Mouse (Mus musculus) limb, embryonic 10.5 days (tissue): ENCODE results near the gene Fam71a. TPM values are rescaled to one million over a fixed set of nuclear protein-coding genes. Genes with fewer than 3 reads are reported as not detected.

Experiments
- DNase-seq: peaks from one replicate; pipeline ENCODE4 v3.0.0-alpha.2; 2017; ENCODE audit warnings: low spot score
- H3K27ac ChIP-seq: fragments of 300-500 bp; sonication (generic); 2 replicates; pipeline ENCODE4 v1.5.1; 2016; ENCODE audit warnings: mild to moderate bottlenecking
- H3K27me3 ChIP-seq: fragments of 300-500 bp; sonication (generic); 2 replicates; pipeline ENCODE4 v1.6.1; 2016; ENCODE audit warnings: low read depth, mild to moderate bottlenecking; ENCODE audit not compliant: poor library complexity, severe bottlenecking
- H3K36me3 ChIP-seq: fragments of 300-500 bp; sonication (generic); 2 replicates; pipeline ENCODE4 v1.6.1; 2016; ENCODE audit warnings: mild to moderate bottlenecking, moderate library complexity
- H3K4me1 ChIP-seq: fragments of 300-500 bp; sonication (generic); 2 replicates; pipeline ENCODE4 v1.6.1; 2016
- H3K4me3 ChIP-seq: fragments of 300-500 bp; sonication (generic); 2 replicates; pipeline ENCODE4 v1.5.1; 2016; ENCODE audit warnings: mild to moderate bottlenecking, moderate library complexity
- H3K9me3 ChIP-seq: fragments of 300-500 bp; sonication (generic); replicated peaks from 2 replicates; pipeline ENCODE4 v1.6.1; 2016; ENCODE audit warnings: mild to moderate bottlenecking
- WGBS: fragments of 180-500 bp; shearing (Covaris S2); methylation state at CpG from one replicate; pipeline ENCODE4 v1.1.7; 2016; 5-methylcytosine and 5-hydroxymethylcytosine counted together
- polyA plus RNA-seq: library from polyadenylated mRNA; unstranded; fragments of >200 nt; fragmentation: Nextera tagmentation; extraction: Ambion mirVana; gene quantifications from 2 replicates; pipeline ENCODE4 v1.2.1, GENCODE M21; 2016

Gene Fam71a
- polyA plus RNA-seq, 1 experiment from 2014 or later, result not detected

DNA sequence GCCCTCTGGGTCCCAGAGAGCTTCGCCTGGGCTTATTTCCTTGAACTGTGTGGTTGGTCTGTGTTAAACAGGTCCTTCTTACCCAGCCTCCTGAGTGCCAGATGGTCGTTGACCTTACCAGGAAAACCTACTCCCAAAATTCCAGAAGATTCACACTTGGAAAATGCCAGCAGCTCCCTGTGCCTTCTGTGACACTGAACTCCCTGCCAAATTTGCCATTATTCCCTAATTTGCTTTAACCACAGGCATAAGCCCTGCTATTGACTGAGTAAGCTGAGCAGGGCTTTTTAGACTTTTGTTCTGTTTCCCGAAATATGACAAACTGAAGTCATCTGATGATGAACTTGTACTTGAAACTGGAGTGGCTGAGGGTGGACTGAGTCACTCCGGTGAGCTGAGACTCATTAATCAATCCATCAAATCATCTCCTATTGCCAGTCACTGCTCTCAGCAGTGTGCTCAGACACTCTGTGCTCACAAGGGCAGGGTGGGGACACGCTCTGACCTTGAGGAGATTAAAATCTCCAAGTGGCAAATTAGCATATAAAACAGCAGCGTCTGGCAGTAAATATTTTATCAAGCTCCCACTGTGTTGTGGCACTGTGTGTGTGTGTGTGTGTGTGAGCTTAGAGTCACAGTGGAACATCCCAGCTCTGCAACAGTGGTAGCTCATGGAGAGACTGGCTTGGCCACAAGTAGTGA lies 25.2 kb upstream of the Fam71a start:
- no peaks in the 10 kb centered on the region for H3K36me3 ChIP-seq

DNA sequence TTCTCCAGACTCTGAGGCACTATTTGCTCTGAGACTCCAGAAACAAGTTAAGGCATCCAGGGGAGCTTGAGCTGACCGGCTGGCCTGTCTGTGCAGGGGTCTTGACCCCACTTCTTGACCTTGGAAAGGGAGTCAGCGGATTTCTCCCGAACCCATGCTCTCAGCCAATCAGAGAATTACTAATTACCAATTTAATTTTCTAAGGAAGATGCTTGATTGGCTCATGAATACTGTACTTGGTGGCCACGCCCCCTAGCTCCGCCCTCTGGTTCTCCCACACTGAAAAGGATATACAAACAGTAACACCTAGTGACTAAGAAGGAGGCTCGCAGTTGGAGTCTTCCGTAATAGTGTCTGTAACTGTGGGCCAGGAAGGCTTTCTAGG lies 21.8 kb upstream of the Fam71a start:
- H3K9me3 ChIP-seq, result no peaks in the 10 kb centered on the region
- peak overlapping the region; percentile 70; the same call in 1 of the 2 replicates for H3K4me3 ChIP-seq
- H3K27me3 ChIP-seq, result peaks cover 88% of the 10 kb centered on the region
- no peaks in the 10 kb centered on the region for H3K36me3 ChIP-seq
- no peak overlapping the region for H3K27ac ChIP-seq
- peak; percentile 43 for DNase-seq
- H3K4me1 ChIP-seq, result peaks cover 52% of the 10 kb centered on the region
- WGBS, result 4% methylated on average over 7 of the region's 7 CpGs

More for the DNA sequence above, 25.2 kb upstream of the Fam71a start:
- WGBS, result 66% methylated on average over 6 of the region's 6 CpGs
- Histone ChIP-seq H3K9me3 (no peaks in the 10 kb centered on the region), H3K27ac (no peak overlapping the region), H3K27me3 (peaks cover 82% of the 10 kb centered on the region), H3K4me3 (no peak overlapping the region), H3K4me1 (peaks cover 20% of the 10 kb centered on the region)
- no peak for DNase-seq

DNA sequence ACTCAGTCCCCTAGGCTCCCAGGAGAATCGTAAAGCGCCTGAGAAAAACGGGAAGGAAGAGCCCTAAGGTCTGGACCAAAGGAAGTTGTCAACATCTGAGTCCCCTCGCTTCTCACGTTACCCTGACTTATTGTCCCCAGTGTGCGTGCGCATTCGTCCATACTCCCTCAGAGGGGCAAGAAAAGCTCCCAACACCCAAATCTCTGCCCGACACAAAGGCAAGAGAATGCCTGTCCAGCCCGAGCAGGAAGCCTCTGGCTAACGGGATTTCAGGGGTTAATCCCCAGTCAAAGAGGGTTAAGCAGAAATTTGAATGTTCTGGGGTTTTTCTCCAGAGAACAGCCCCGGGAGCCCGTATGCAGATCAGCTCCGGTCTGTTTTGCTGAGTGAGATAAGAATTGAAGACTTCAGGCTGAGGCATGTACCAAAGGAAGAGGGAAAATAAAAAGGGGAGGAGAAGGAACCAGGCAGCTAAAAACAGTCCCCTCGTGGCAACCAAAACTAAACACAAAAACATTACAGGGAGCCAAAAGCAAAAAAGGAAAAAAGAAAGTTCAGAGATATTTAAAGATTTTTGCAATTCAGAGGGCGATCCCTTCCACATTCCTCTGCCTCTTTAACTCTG lies 21.3 kb upstream of the Fam71a start:
- Histone ChIP-seq H3K27ac (no peak overlapping the region), H3K4me1 (peaks cover 52% of the 10 kb centered on the region), H3K4me3 (peak overlapping the region; percentile 70), H3K27me3 (peaks cover 88% of the 10 kb centered on the region), H3K36me3 (no peaks in the 10 kb centered on the region), H3K9me3 (no peaks in the 10 kb centered on the region)
- peak; percentile 57 for DNase-seq
- WGBS, result under 1% methylated on average over 16 of the region's 16 CpGs

DNA sequence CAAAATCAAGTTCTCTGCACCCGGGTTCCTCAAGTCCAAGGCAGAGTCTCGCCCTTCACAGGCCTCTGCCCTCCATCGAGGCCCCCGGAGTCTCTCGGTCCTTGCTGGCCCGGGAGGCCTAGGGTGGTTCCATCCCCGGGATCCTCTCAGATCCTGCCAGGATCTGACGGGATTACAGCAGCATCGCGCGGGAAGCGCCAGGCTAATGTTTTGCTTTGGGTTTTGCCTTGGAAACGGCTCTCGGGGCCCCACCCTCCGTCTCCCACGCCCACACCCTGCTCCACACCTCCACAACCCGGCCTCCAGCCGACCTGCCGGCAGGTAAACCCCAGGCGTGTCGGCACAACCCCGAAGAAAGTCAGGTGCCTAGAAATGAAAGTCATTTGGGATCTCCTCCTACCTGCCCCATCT lies 20.2 kb upstream of the Fam71a start:
- 2% methylated on average over 22 of the region's 22 CpGs for WGBS
- Histone ChIP-seq H3K36me3 (no peaks in the 10 kb centered on the region), H3K27ac (no peak overlapping the region; the same call in 1 of the 2 replicates), H3K27me3 (peaks cover 88% of the 10 kb centered on the region), H3K4me1 (peaks cover 59% of the 10 kb centered on the region), H3K9me3 (no peaks in the 10 kb centered on the region), H3K4me3 (peak overlapping the region; percentile 70)
- peak; percentile 67 for DNase-seq

DNA sequence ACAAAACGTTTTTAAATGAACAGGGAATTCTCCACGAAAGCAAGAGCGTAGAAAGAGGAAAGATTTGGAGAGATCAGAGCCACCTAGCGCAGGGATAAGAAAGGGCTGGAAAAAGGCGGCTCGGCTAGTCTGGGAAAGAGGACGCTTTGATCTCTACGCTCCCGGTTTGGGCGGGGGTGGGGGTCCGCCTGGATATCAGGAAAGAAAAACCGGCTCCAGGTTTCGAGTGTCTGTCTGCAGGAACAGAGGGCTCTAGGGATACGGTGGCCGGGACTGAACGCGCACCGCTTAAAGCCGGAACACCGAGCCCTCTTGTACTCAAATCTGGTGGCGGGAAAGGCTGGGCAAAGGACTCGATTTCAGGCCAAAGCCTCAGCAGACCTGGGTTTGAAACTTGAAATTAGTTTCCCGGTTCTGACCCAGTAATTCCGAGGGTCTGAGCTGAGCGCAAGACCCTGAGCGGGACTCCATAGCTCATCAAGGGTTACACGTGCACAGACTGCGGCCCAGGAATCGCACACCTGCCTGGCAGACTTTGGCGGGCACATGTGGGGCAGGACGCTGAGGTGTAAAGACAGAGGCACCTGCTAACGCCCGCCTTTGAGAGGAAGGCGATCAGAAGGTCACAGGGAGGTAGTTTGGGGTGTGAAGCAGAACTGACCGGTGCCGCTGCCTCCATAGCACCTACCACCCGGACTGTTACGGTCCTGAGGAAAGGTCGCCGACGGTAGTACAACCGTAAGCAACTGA lies 19.6 kb upstream of the Fam71a start:
- peak overlapping the region; percentile 62 for H3K27ac ChIP-seq
- under 1% methylated on average over 42 of the region's 42 CpGs for WGBS
- peaks cover 65% of the 10 kb centered on the region for H3K4me1 ChIP-seq
- no peaks in the 10 kb centered on the region for H3K36me3 ChIP-seq
- DNase-seq, result peak; percentile 66
- peaks cover 84% of the 10 kb centered on the region for H3K27me3 ChIP-seq
- no peaks in the 10 kb centered on the region for H3K9me3 ChIP-seq
- peak overlapping the region; percentile 70 for H3K4me3 ChIP-seq

DNA sequence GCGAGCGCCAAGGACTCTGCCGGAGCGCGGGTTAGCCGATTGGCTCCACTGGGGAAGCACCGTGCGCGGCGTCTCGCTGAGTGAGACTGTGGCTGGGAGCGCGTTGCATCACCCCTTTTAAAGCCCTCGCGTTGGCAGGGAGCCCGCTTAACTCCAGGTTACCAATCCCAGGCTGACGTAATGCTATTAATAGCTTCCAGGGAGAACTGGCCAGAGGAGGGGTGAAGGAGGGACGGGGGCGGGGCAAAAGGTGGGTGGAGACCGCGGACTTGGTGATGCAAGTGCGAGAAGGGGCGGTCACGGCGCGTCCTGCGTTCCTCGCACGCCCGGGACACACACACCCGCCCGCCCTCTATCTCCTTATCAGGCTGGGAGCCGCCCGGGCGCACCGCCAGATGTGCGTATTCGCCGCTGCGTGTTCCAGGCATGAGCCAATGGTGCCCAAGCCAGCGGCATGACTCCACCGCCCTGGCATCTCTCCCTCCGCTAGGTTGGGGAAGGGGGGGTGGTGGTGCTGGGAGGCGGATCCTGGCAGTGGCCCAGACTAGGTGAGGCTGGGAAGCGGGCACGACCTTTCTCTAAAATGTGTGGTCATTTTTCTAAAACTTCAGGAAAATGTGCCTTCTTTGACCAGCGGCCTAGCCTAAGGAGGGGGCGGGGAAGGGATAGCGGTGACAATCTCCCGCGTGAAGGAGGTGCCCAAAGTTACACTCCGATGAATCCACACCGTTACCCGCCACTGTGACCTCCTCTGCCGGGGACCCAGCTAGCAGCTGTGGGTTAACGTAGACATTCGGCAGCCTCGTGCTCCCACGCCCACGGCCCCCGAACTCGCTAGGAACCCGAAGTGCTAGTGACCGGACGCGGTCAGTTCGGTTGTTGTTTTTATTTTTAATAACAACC lies 18.8 kb upstream of the Fam71a start:
- no peaks in the 10 kb centered on the region for H3K36me3 ChIP-seq
- no peaks in the 10 kb centered on the region for H3K9me3 ChIP-seq
- WGBS, result under 1% methylated on average over 67 of the region's 67 CpGs
- peak overlapping the region; percentile 70 for H3K4me3 ChIP-seq
- peak overlapping the region; percentile 75 for H3K27ac ChIP-seq
- DNase-seq, result peak; percentile 88
- H3K4me1 ChIP-seq, result peaks cover 73% of the 10 kb centered on the region
- H3K27me3 ChIP-seq, result peaks cover 75% of the 10 kb centered on the region

DNA sequence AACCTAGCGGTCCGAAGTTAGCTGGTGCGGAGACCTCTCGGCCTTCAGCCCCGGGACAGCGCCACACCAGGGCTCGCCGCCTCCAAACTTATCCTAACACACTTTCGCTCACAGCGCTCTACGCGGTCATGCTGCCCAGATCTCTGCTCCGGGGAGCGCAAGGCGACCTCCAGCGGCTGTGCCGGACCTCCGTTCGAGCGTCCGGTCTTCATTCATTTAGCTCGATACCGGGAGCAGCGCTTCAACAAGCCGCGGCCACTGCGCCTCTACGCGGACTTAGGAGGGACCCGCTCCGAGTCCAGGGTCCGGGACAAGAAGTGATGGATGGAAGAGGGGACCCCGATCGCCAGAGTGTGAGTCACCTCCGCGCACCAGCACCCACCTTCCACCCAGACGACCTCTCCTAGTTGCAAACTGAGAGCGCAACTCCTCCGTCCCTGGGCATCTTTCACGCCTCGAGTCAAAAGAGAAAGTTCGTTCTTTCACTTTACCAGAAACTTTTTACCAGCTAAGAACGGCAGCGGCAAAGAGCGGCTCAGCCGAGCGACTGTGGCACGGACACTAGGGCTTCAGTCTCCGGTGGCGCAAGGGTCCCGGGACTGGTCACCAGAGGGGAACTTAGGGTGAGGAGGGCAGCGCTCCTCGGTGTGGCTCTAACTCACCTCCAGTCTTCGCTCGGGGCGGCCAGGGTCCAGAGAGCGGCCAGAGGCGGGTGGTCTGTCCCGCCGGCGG lies 18.0 kb upstream of the Fam71a start:
- H3K27ac ChIP-seq, result peak overlapping the region; percentile 75
- H3K9me3 ChIP-seq, result no peaks in the 10 kb centered on the region
- H3K4me1 ChIP-seq, result peaks cover 81% of the 10 kb centered on the region
- under 1% methylated on average over 61 of the region's 61 CpGs for WGBS
- peak; percentile 80 for DNase-seq
- no peaks in the 10 kb centered on the region for H3K36me3 ChIP-seq
- peak overlapping the region; percentile 70 for H3K4me3 ChIP-seq
- peaks cover 73% of the 10 kb centered on the region for H3K27me3 ChIP-seq

DNA sequence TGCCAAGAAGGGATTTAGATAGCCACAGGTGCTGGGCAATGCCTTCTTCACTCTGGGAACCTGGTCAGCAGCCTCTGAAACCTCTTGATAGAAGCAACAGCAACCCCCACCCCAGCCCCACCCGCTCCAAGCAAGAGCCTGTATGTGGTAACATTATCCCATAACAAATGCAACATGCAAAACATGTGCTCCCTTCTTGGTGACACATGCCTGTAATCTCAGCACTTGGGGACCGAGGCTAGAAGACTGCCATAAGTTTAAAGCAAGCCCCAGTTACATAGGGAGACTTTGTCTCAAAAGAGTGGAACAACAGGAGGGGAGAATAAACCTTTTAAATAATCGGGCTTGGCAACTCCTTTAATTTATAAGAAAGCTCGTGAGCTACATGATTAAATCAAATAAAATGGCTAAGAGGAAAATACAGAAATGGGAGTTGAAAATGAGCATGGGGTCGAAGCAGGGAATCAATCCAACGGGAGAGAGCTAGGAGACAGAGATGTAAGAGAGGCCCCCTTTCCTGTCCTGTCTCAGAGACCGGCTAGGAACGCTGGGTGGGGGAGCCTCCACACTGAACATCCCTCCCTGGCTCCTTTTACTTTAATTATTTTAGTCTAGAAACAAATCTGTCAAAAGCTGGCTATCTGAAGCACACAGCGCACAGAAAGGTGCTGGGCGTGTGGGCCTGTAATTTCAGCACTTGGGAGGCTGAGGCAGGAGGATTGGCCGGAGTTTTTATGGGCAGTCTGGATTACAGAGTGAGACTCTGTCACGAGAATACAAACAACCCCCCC lies 17.0 kb upstream of the Fam71a start:
- 48% methylated on average over 12 of the region's 12 CpGs for WGBS
- Histone ChIP-seq H3K9me3 (no peaks in the 10 kb centered on the region), H3K4me1 (peaks cover 79% of the 10 kb centered on the region), H3K27ac (no peak overlapping the region), H3K4me3 (peak overlapping the region; percentile 70), H3K36me3 (no peaks in the 10 kb centered on the region), H3K27me3 (peaks cover 65% of the 10 kb centered on the region)
- no peak for DNase-seq

DNA sequence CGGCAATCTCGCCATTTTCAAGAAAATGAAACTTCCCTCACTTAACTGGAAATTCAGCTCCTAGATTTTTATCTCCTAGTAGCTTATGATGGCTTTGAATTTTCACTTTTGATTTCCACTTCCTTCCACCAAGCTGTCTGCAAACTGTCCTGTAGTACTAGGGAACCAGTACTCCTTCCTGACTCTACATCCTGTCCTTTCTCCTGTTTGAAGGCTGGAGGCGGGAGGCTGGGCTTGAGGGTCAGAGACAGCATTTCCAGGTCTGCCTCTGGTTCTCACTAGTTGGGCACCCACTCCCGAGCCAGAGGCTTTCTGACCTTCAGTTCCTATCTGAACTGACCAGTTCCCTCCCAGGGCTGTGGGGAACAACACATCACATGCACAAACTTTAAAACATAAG lies 15.8 kb upstream of the Fam71a start:
- Histone ChIP-seq H3K27ac (no peak overlapping the region; the same call in 1 of the 2 replicates), H3K4me1 (peaks cover 67% of the 10 kb centered on the region), H3K27me3 (peaks cover 52% of the 10 kb centered on the region), H3K36me3 (no peaks in the 10 kb centered on the region), H3K4me3 (no peak overlapping the region), H3K9me3 (no peaks in the 10 kb centered on the region)
- WGBS, result 72% methylated on average over 4 of the region's 4 CpGs
- no peak for DNase-seq

DNA sequence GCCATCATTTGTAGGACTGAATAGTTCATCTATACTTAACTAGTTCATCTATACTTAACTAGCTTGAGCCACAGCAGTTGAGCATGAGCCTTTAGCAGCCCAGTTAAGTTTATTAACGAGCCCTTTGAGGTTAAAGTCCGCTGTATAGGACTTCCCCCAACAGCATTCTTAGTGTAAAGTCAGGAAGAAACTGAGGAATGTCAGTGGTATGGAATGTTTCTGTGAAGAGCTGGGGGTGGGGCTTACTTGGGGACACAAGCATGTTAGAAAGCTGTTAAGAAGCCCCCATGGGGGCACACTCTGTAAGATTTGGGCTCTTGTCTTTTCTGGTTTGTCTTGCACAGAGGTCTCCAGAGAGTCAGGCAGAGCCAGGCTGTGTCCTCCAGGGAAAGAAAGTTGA lies 15.2 kb upstream of the Fam71a start:
- no peak overlapping the region; the same call in 1 of the 2 replicates for H3K27ac ChIP-seq
- no peak overlapping the region for H3K4me3 ChIP-seq
- WGBS, result 34% methylated on average over 2 of the region's 2 CpGs
- DNase-seq, result no peak
- peaks cover 61% of the 10 kb centered on the region for H3K4me1 ChIP-seq
- no peaks in the 10 kb centered on the region for H3K36me3 ChIP-seq
- H3K27me3 ChIP-seq, result peaks cover 47% of the 10 kb centered on the region
- H3K9me3 ChIP-seq, result no peaks in the 10 kb centered on the region

DNA sequence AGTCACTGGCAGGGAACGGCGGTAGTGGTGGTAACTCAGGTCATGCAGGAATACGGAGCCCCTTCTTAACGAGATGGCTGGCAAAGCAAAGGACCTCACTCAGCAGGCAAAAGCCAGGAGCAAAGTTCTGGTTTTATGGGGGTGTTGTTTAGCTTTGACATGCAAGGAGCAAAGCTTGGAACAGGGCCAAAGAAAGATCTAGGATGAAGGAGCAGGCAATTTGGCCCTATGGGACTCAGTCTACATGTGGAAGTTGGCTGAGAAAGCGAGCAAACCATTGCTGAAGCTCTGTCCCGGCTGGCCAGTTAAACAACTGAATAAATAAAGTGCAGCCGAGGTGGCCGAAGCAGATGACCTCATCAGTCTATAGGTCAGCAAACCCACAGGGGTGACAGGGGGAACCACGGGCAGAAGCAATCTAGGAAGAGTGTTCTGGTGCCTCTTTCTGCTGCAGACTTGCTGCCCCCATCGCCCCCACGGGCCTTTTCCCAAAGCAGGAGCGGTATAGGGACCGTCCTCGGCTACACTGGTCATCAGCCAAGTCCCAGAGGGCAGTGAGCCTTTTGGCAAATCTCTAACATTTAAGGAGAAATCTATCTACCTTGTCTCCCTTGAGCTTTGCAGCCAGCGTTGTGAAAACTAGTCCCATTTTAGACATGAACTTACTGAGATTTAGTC lies 14.0 kb upstream of the Fam71a start:
- H3K4me1 ChIP-seq, result peaks cover 50% of the 10 kb centered on the region
- no peaks in the 10 kb centered on the region for H3K9me3 ChIP-seq
- H3K4me3 ChIP-seq, result no peak overlapping the region
- 33% methylated on average over 15 of the region's 15 CpGs for WGBS
- H3K27ac ChIP-seq, result no peak overlapping the region
- H3K27me3 ChIP-seq, result peaks cover 35% of the 10 kb centered on the region
- DNase-seq, result no peak
- no peaks in the 10 kb centered on the region for H3K36me3 ChIP-seq
